Mouse (Mus musculus) left cerebral cortex, adult 9 months (tissue): Measurements from ENCODE around the gene Rpl9-ps1.

Source experiments
- DNase-seq, 2 experiments: peaks; one replicate each; pipeline ENCODE4 v3.0.0; 2022; ENCODE audit warnings: low spot score in 2 of 2

Rpl9-ps1 gene

GRCm38 (mm10) chr11:83623586-83623985 lies 21.8 kb downstream of the Rpl9-ps1 start:
- DNase-seq: no peak

GRCm38 (mm10) chr11:83619037-83619436 lies 26.4 kb downstream of the Rpl9-ps1 start:
- DNase-seq: no peak

- no peak for DNase-seq
These were observed 27.2 kb downstream of the Rpl9-ps1 start for GRCm38 (mm10) chr11:83618238-83618637.

- DNase-seq: no peak
These were observed 28.8 kb downstream of the Rpl9-ps1 start for GRCm38 (mm10) chr11:83616586-83616985.

GRCm38 (mm10) chr11:83610900-83611299 lies 34.5 kb downstream of the Rpl9-ps1 start:
- DNase-seq: no peak

GRCm38 (mm10) chr11:83606396-83606795 lies 39.0 kb downstream of the Rpl9-ps1 start:
- no peak for DNase-seq

- no peak for DNase-seq
These were observed 39.9 kb downstream of the Rpl9-ps1 start for GRCm38 (mm10) chr11:83605535-83605934.

GRCm38 (mm10) chr11:83604698-83605097 lies 40.7 kb downstream of the Rpl9-ps1 start:
- DNase-seq: no peak

- DNase-seq: no peak
These were observed 42.0 kb downstream of the Rpl9-ps1 start for GRCm38 (mm10) chr11:83603399-83603798.

GRCm38 (mm10) chr11:83600576-83600975 lies 44.8 kb downstream of the Rpl9-ps1 start:
- no peak for DNase-seq

GRCm38 (mm10) chr11:83598991-83599390 lies 46.4 kb downstream of the Rpl9-ps1 start:
- DNase-seq: no peak

GRCm38 (mm10) chr11:83598207-83598837 lies 47.1 kb downstream of the Rpl9-ps1 start:
- no peak for DNase-seq

- no peak for DNase-seq
These were observed 47.6 kb downstream of the Rpl9-ps1 start for GRCm38 (mm10) chr11:83597796-83598195.

- DNase-seq: no peak
These were observed 49.6 kb downstream of the Rpl9-ps1 start for GRCm38 (mm10) chr11:83595669-83596455.
